Mouse (Mus musculus): ENCODE data around the gene Pitpnm2.
A peak's percentile ranks its signal among the peaks of the same experiment; 100 is the strongest.

The Pitpnm2 gene

GRCm38 (mm10) chr5:124189572-124189981 is 60.0 kb downstream of the Pitpnm2 start:
- Histone ChIP-seq H3K27me3 (ENCODE audit: insufficient read depth, low read length) (peaks cover 42% of the 10 kb centered on the region), H3K4me3 (replicated peaks; ENCODE audit: low read length) (no peak overlapping the region), H3K4me1 (replicated peaks; ENCODE audit: low read depth, low read length) (peaks cover 56% of the 10 kb centered on the region), H3K9me3 (ENCODE audit: low read length) (no peaks in the 10 kb centered on the region), H3K36me3 (ENCODE audit: insufficient read depth, low read length) (no peaks in the 10 kb centered on the region)
- TF ChIP-seq POU5F1 (IDR thresholded peaks at IDR 0.05; ENCODE audit: borderline replicate concordance, low read length) (no peak), CTCF (conservative IDR thresholded peaks at IDR 0.05; ENCODE audit: low read length) (no peak), NANOG (IDR thresholded peaks at IDR 0.05; ENCODE audit: borderline replicate concordance, low read length) (no peak)

GRCm38 (mm10) chr5:124187508-124188311 is 61.9 kb downstream of the Pitpnm2 start:
- Histone ChIP-seq H3K4me3 (replicated peaks; ENCODE audit: low read length) (peak overlapping the region; percentile 66), H3K27me3 (ENCODE audit: insufficient read depth, low read length) (peaks cover 48% of the 10 kb centered on the region), H3K4me1 (replicated peaks; ENCODE audit: low read depth, low read length) (peaks cover 52% of the 10 kb centered on the region), H3K9me3 (ENCODE audit: low read length) (no peaks in the 10 kb centered on the region), H3K36me3 (ENCODE audit: insufficient read depth, low read length) (no peaks in the 10 kb centered on the region)
- TF ChIP-seq NANOG (IDR thresholded peaks at IDR 0.05; ENCODE audit: borderline replicate concordance, low read length) (no peak), POU5F1 (IDR thresholded peaks at IDR 0.05; ENCODE audit: borderline replicate concordance, low read length) (no peak), CTCF (conservative IDR thresholded peaks at IDR 0.05; ENCODE audit: low read length) (no peak)

DNA sequence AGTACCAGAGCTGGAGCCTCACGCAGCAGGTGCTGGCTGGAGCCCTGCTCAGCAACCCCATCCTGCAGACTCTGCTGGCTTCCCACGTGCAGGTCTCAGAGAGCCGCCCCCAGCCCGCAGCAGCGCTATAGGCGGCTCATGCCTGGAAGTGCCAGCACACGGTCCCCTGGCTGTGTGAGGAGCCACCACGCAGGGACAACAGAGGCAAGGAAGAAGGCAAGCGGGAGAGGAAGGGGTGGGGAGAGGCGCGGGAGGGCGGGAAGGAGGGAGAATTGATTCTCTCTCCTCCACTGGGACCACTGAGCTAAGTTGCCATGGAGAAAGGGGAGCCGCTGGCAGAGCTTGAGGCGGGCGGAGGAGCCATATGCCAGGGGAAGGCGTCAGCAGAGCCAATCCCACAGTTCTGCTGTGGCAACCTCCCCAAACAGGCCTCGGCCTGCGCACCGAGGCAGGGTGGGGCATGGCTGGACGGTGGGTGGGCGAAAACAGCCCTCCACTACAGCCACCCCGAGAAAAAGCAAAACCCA is 62.5 kb downstream of the Pitpnm2 start:
- Histone ChIP-seq H3K9me3 (ENCODE audit: low read length) (no peaks in the 10 kb centered on the region), H3K4me1 (replicated peaks; ENCODE audit: low read depth, low read length) (peaks cover 45% of the 10 kb centered on the region), H3K4me3 (replicated peaks; ENCODE audit: low read length) (peak overlapping the region; percentile 66), H3K27me3 (ENCODE audit: insufficient read depth, low read length) (peaks cover 48% of the 10 kb centered on the region), H3K36me3 (ENCODE audit: insufficient read depth, low read length) (no peaks in the 10 kb centered on the region)
- TF ChIP-seq CTCF (conservative IDR thresholded peaks at IDR 0.05; ENCODE audit: low read length) (no peak), POU5F1 (IDR thresholded peaks at IDR 0.05; ENCODE audit: borderline replicate concordance, low read length) (no peak), NANOG (IDR thresholded peaks at IDR 0.05; ENCODE audit: borderline replicate concordance, low read length) (no peak)

DNA sequence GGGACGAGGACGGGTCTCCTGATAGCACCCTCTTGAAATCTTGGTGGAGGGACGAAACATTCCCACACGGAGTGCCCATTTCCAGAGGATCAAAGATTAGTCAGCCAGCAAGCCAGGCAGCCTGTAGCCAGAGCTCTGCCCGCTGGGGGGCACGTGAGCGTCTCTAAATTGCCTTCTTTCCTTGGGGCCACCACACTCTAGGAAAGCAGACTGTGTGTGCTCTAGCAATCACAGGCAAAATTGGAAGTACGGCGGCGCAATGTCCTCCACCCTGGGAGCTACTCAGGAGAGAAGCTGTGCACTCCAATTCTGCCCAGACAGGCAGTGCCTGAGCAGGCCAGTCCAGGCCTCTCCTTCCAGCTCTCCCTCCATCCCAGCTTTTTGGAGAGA is 63.1 kb downstream of the Pitpnm2 start:
- H3K4me1 ChIP-seq (replicated peaks; ENCODE audit: low read depth, low read length), result peaks cover 47% of the 10 kb centered on the region
- H3K27me3 ChIP-seq (ENCODE audit: insufficient read depth, low read length), result peaks cover 50% of the 10 kb centered on the region
- H3K4me3 ChIP-seq (replicated peaks; ENCODE audit: low read length), result peak overlapping the region; percentile 66
- H3K36me3 ChIP-seq (ENCODE audit: insufficient read depth, low read length), result no peaks in the 10 kb centered on the region
- H3K9me3 ChIP-seq (ENCODE audit: low read length), result no peaks in the 10 kb centered on the region
- TF ChIP-seq POU5F1 (IDR thresholded peaks at IDR 0.05; ENCODE audit: borderline replicate concordance, low read length), result no peak
- TF ChIP-seq CTCF (conservative IDR thresholded peaks at IDR 0.05; ENCODE audit: low read length), result no peak

GRCm38 (mm10) chr5:124185706-124186464 is 63.7 kb downstream of the Pitpnm2 start:
- no peak overlapping the region for H3K4me3 ChIP-seq (replicated peaks; ENCODE audit: low read length)
- H3K9me3 ChIP-seq (ENCODE audit: low read length), result no peaks in the 10 kb centered on the region
- H3K36me3 ChIP-seq (ENCODE audit: insufficient read depth, low read length), result no peaks in the 10 kb centered on the region
- peaks cover 51% of the 10 kb centered on the region for H3K4me1 ChIP-seq (replicated peaks; ENCODE audit: low read depth, low read length)
- no peak for TF ChIP-seq NANOG (IDR thresholded peaks at IDR 0.05; ENCODE audit: borderline replicate concordance, low read length)
- no peak for TF ChIP-seq POU5F1 (IDR thresholded peaks at IDR 0.05; ENCODE audit: borderline replicate concordance, low read length)
- no peak for TF ChIP-seq CTCF (conservative IDR thresholded peaks at IDR 0.05; ENCODE audit: low read length)
- peaks cover 53% of the 10 kb centered on the region for H3K27me3 ChIP-seq (ENCODE audit: insufficient read depth, low read length)

- H3K4me3 ChIP-seq (replicated peaks; ENCODE audit: low read length), result no peak overlapping the region
- H3K36me3 ChIP-seq (ENCODE audit: insufficient read depth, low read length), result no peaks in the 10 kb centered on the region
- H3K4me1 ChIP-seq (replicated peaks; ENCODE audit: low read depth, low read length), result peaks cover 59% of the 10 kb centered on the region
- TF ChIP-seq POU5F1 (IDR thresholded peaks at IDR 0.05; ENCODE audit: borderline replicate concordance, low read length) (no peak), CTCF (conservative IDR thresholded peaks at IDR 0.05; ENCODE audit: low read length) (no peak), NANOG (IDR thresholded peaks at IDR 0.05; ENCODE audit: borderline replicate concordance, low read length) (no peak)
- H3K9me3 ChIP-seq (ENCODE audit: low read length), result no peaks in the 10 kb centered on the region
- H3K27me3 ChIP-seq (ENCODE audit: insufficient read depth, low read length), result peaks cover 53% of the 10 kb centered on the region
These were observed 64.5 kb downstream of the Pitpnm2 start for GRCm38 (mm10) chr5:124184898-124185701.

DNA sequence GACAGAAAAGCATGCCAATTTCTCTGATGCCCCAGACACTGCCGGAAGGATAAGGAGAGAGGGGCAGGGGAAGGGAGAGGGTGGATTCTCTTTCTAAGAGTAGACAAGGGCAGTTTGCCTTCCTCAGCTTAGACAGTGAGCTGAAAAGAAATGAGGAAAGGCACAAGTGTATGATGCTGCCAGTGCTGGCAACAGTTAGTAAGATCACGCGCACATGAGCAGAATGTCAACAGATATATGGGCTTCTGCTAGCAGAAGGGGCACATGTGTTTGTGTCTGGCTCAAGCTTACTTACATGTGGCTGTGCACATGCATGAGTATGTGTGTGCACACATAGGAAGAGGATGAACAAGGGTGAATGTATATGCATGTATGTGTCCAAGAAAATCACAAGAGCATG is 65.4 kb downstream of the Pitpnm2 start:
- TF ChIP-seq NANOG (IDR thresholded peaks at IDR 0.05; ENCODE audit: borderline replicate concordance, low read length), result no peak
- TF ChIP-seq CTCF (conservative IDR thresholded peaks at IDR 0.05; ENCODE audit: low read length), result no peak
- no peak for TF ChIP-seq POU5F1 (IDR thresholded peaks at IDR 0.05; ENCODE audit: borderline replicate concordance, low read length)
- peaks cover 59% of the 10 kb centered on the region for H3K4me1 ChIP-seq (replicated peaks; ENCODE audit: low read depth, low read length)
- no peaks in the 10 kb centered on the region for H3K36me3 ChIP-seq (ENCODE audit: insufficient read depth, low read length)
- H3K27me3 ChIP-seq (ENCODE audit: insufficient read depth, low read length), result peaks cover 55% of the 10 kb centered on the region
- H3K9me3 ChIP-seq (ENCODE audit: low read length), result no peaks in the 10 kb centered on the region
- H3K4me3 ChIP-seq (replicated peaks; ENCODE audit: low read length), result no peak overlapping the region

GRCm38 (mm10) chr5:124182642-124183041 is 66.9 kb downstream of the Pitpnm2 start:
- H3K36me3 ChIP-seq (ENCODE audit: insufficient read depth, low read length), result no peaks in the 10 kb centered on the region
- TF ChIP-seq POU5F1 (IDR thresholded peaks at IDR 0.05; ENCODE audit: borderline replicate concordance, low read length) (no peak), CTCF (conservative IDR thresholded peaks at IDR 0.05; ENCODE audit: low read length) (no peak), NANOG (IDR thresholded peaks at IDR 0.05; ENCODE audit: borderline replicate concordance, low read length) (no peak)
- no peaks in the 10 kb centered on the region for H3K9me3 ChIP-seq (ENCODE audit: low read length)
- no peak overlapping the region for H3K4me3 ChIP-seq (replicated peaks; ENCODE audit: low read length)
- H3K4me1 ChIP-seq (replicated peaks; ENCODE audit: low read depth, low read length), result peaks cover 68% of the 10 kb centered on the region
- H3K27me3 ChIP-seq (ENCODE audit: insufficient read depth, low read length), result peaks cover 55% of the 10 kb centered on the region
